Mouse (Mus musculus) adrenal gland, adult 2 months (tissue): ENCODE measurements around the gene Yipf2. TPM values are rescaled to one million over a fixed set of nuclear protein-coding genes. Genes with fewer than 3 reads are reported as not detected.

ENCODE experiments used
- DNase-seq: peaks from one replicate; pipeline ENCODE4 v3.0.0; 2021
- long read RNA-seq: library from polyadenylated mRNA; stranded (forward); transcript quantifications from one replicate; pipeline ENCODE4 v2.0.0, GENCODE M21; 2021
- polyA plus RNA-seq: library from polyadenylated mRNA; depleted of rRNA; stranded (reverse); fragments of >200 nt; gene quantifications from 2 replicates; pipeline ENCODE4 v1.2.3, GENCODE M21; 2012; rRNA removed
- total RNA-seq, 2 experiments: library from RNA; stranded (reverse); gene quantifications; 2 replicates each; pipeline ENCODE4 v1.2.3; 2021

Gene Yipf2
- 10 to 100 TPM; 26.5 to 36.1 TPM for total RNA-seq
- 58.5 and 67.4 TPM in 2 replicates for polyA plus RNA-seq
- long read RNA-seq, transcript Yipf2-202 (10 exons, 1,894 nt), result major isoform, 9 of 47 reads
- long read RNA-seq, transcript Yipf2-201 (8 exons, 2,174 nt), result minor isoform, 5 of 47 reads
- long read RNA-seq, partial matches to known transcripts, result 20 of 47 reads
- long read RNA-seq, other reads (novel, unspliced or antisense), result 10 of 47 reads

DNA sequence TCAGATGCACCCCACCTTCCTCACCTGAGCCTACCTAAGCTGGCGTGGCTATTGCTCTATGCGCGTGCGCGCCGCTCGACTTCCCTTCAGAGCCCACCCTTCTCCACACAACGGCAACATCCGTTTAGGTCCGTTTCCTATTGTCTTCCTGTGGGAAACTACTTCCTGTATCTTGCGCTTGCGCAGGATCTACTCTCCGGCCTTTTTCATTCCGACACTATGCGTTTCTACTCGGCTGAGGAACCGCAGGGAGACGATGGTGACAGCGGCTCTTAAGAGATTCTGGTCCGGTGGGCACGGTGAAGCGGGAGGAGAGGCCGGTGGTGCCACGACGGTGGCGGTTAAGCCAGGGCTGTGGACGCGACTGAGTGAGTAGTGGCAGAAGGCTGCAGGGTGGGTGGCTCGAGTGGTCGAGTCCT lies at the start of gene Yipf2, which contains the start of gene Timm29:
TSS of gene Yipf2 (minus strand) at position 126 of the 419 bp plus-strand sequence.
TSS of gene Timm29 (plus strand) at position 20 of the 419 bp plus-strand sequence.
- DNase-seq, result peak; percentile 92

DNA sequence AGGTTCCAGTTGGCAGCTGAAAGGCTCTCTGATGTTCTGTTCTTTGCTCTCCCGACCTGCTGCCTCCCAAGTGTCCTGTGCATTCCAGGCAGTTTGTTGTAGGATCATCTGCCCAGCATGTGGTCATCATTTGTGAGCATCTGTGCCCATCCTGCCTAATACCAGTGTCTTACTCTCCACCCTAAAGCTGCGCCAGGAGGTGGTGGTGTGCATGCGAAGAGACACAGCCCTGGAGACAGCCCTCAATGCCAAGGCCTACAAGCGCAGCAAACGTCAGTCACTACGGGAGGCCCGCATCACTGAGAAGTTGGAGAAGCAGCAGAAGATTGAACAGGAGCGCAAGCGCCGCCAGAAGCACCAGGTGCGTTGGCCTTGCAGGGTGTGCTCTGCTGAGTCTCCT lies 46.4 kb upstream of the Yipf2 start:
- DNase-seq, result no peak

DNA sequence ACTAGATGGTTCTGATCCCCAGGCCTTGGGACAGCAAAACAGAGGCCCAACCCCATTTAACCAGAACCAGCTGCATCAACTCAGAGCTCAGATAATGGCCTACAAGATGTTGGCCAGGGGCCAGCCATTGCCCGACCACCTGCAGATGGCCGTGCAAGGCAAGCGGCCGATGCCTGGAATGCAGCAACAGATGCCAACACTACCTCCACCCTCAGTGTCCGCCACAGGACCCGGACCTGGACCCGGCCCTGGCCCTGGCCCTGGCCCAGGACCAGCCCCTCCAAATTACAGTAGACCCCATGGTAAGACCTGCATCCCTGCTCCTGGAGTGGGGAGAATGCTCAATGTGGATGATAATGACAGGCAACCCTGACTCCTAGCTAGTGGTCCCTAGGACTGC lies 43.0 kb upstream of the Yipf2 start:
- no peak for DNase-seq

DNA sequence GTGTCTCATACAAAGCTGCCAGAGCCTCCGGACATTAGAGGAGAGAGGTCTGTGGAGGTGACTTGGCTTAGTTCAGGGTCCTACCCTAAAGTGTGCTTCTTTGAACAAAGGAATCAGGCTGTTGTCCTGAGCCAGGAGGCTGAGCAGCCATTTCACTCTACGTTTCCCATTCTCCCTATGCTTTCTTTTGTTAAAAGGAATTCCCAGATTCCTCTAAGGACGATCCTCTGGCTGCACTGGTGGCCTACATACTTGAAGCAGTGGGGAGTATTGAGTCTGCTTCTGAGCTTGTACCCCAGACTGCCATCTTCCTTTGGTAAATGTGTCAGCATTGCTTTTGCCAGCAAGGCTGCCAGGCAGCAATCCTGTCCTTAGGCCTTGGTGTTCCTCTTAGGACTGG lies 40.5 kb upstream of the Yipf2 start:
- no peak for DNase-seq

DNA sequence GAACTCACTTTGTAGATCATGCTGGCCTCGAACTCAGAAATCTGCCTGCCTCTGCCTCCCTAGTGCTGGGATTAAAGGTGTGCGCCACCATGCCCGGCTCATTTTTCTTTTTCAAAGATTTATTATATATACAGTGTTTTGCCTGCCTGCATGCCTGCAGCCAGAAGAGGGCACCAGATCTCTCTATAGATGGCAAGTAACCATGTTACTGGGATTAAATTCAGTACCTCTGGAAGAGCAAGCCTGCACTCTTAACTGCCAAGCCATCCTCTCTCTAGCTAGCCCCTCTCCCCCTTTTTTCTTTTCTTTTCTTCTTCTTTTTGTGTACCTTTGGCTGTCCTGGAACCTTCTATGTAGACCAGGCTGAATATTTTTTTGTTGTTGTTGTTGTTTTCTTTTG lies 38.0 kb upstream of the Yipf2 start:
- DNase-seq, result peak; percentile 55

DNA sequence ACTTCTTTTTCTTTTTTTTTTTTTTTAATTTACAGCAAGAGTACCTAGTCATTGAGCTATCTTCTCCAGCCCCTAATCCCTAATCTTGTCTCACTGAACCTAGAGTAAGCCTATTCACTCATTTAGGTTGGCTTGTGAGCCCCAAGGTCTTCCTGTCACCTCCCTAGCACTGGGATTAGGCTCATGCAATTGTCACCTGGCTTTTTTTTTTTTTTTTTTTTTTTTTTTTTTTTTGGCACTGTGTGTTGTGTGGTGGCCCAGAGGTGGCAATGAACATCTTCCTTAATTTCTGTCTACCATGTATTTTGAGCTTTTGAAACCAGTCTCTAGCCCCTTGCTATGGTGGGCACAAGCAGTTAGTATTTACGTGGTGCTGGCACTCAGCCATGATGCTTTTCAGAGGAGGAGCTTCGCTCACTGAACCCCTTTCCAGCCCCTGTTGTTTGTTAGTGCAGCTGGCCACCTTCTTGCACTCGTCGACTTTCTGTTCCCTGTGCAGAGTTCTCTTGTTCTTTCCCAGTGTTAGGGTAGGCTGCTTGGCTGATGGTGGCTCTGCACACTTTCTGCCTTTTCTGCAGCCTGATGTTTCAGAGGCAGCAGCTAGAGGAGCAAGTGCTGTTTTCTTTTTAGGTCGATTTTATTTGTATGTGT lies 34.6 kb upstream of the Yipf2 start:
- no peak for DNase-seq

DNA sequence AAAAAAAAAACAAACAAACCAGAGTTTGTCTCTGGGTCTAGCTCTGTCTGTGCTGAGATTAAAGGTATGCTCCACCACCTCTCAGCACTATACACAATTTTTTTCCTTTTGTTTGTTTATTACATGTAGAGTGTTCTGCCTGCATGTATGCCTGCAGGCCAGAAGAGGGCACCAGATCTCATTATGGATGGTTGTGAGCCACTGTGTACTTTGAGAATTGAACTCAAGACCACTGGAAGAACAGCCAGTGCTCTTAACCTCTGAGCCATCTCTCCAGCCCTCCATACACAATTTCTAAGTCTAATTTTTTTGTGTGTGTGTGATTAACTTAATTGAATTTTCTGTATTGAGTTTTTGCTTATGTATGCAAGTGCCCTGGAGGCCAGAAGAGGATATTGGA lies 33.9 kb upstream of the Yipf2 start:
- DNase-seq, result no peak

DNA sequence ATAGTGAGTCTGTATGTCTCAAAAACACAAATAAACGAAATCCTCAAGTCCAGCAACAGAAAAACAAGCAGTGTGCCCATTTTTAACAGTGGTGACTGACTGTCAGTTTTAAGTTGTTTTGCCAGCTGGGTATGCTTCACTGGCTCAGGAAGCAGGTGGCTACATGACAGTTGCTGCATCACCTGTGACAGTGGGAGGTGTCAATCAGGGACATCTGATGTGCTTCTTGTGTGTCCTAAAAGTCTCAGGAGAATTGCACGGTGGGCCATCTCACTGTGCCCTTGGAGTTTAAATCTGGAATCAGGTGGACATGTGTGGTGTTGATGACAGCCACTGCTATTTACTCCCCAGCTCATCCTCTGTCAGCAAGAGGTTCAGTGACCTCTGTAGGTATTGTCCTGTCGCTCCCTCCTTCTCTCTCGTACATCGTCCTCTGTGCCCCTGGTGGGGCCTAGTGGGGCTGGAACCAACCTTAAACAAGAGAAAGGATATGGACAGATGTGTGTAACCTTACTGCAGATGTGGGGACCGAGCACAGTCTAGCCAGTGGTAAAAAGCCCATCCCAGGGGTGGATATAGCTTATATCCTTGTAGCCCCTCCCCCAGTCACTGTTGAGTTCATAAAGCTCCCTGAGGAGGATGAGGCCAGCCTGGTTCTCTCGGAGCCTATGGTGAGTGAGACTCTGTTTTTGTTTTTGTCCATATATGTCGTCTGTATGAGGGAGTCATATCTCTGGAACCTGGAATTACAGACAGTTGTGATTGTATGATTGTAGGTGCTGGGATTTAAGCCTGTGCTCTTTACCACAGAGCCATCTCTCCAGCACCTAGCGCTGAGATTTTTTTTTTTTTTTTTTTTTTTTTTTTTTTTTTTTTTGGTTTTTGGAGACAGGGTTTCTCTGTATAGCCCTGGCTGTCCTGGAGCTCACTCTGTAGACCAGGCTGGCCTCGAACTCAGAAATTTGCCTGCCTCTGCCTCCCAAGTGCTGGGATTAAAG lies 33.0 kb upstream of the Yipf2 start:
- DNase-seq, result no peak

DNA sequence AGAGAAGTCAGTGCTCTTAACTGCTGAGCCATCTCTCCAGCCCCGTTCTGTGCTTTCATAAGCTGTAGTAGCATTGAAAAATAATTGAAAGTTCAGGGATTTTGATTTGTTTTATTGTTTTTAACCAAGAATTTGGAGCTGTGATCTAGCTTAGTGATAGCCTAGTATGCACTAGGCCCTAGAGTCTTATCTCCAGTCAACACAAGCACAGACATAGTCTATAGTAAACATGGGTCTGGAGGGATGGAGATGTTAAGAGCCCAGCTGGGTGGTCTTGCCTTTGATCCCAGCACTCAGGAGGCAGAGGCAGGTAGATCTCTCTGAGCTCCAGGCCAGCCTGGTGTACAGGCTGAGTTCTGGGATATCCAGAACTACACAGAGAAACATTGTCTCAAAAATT lies 30.0 kb upstream of the Yipf2 start:
- no peak for DNase-seq

DNA sequence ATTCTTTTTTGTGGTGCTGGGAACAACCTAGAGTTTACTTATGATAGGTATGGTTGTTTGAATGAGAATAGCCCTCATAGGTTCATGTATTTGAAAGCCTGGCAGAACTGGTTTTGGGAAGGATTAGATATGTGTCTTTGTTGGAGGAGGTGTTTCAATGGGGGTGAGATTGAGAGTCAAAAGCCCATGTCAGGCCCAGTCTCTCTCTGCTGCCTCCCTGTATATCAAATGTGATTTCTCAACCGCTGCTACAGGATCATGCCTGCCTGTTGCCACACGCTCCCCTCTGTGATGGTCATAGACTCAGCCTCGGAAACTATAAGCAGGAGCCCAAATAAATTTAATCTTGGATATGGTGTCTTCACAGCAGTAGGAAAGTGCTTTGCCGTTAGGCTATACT lies 27.6 kb upstream of the Yipf2 start:
- no peak for DNase-seq

DNA sequence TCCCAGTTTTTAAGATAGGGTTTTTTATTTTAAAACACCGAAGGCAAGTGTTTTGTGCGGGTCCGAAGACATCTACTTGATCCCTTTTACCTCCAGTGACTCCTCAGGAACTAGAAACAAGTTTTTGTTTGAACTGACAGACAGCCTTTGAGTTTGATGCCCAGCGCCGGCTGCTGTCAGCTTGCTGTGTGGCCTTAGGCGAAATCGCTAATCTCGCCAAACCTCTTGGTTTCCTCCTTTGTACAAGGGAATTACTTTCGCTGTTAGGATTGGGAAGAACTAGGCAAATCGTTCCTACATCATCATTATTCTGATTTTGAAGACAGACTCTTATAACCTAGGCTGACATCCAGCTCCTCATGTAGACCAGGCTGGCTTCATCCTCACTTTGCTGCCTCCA lies 24.4 kb upstream of the Yipf2 start:
- no peak for DNase-seq

DNA sequence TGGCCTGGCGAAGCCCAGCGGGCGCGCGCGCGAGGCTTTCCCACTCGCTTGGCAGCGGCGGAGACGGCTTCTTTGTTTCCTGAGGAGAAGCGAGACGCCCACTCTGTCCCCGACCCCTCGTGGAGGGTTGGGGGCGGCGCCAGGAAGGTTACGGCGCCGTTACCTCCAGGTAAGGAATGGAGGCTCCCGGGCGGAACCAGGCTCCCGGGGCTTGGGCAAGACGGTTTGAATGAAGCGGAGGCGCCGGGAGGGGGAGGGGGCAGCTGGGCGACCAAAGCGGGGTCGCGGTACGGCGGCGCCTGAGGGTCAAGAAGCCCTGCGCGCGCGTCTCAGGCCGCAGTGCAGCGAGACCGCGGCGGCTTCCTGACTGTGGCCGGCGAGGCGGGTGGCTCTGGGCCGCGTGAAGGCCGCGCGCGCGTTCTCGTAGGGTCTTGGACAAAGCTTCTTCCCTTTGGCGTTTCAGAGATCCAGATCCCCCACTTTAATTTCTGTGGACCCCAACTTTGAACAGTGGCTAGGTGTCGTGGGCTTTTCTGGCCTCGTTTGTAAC lies 23.7 kb upstream of the Yipf2 start:
- peak; percentile 93 for DNase-seq

DNA sequence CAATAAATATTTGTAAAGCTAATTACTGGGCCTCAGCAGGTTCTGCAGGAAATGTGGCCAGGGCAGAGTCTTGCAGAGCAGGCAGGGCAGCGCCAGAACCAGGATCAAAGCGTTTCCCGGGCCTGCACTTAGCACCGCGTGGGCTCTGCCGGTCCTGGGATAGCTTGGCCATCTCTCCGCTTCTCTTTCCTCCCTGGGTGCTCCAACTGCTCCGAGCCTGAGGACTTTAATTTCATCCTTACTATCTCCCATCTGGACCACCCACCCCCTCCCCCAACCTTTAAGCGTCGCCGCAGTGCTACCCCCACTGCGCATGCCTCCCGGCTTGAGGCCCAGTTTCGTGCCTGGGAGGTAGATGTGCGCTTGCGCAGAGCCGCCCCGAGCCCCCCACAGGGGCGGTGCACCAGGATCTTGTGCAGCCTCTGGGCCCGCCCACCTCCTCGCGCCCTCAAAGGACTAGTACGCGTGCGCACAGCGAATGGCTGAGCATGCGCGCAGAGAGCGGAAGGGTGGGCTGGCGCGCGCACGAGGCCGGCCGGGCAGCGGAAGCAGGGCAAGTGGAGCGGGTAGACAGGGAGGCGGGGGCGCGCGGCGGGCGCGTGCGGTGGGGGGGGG lies 23.1 kb upstream of the Yipf2 start, which contains the start of gene Smarca4:
TSS of gene Smarca4 (plus strand) at position 553 of the 615 bp plus-strand sequence.
- DNase-seq, result peak; percentile 100

DNA sequence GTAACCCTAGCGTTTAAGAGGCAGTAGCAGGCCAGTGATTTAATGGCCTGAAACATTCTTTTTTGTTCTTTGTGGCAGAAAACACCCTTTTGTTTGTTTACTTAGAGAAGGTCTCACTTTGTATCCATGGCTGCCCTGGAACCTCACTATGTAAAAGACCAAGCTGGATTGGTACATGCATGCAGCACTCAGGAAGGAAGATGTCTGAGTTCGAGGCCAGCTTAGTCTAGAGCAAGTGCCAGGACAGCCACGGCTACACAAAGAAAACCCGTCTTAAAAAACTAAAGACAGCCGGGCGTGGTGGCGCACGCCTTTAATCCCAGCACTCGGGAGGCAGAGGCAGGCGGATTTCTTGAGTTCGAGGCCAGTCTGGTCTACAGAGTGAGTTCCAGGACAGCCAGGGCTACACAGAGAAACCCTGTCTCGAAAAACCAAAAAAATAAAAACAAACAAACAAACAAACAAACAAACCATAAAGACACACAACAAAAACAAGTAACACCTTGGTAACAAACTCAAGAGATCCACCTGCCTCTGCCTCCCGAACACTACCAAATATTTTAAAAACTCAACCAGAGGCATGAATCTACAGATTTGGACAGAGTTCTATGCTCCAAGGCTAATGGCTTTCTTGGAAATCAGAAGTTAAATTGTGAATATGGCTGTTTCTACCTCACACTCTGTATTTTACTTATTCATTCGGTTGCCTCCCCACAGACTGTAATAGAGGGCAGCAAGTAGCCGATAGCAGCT lies 22.4 kb upstream of the Yipf2 start:
- no peak for DNase-seq

DNA sequence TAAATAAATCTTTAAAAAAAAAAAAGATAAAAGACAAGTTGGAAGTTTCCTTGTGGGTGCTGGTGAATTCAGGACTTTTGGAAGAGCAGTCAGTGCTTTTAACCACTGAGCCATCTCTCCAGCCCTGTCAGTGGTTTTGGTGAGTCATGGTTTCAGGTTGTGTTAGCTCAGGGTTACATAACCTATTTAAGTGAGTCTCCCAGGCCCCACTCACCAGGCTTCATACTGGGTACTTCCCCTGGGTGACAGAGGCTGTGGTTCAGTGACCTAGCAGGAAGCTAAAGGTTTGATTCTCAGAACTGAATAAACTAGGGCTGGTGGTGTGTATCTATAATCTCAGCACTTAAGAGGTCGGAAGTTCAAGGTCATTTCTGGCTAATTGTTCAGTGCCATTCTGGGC lies 17.2 kb upstream of the Yipf2 start:
- DNase-seq, result peak; percentile 72

DNA sequence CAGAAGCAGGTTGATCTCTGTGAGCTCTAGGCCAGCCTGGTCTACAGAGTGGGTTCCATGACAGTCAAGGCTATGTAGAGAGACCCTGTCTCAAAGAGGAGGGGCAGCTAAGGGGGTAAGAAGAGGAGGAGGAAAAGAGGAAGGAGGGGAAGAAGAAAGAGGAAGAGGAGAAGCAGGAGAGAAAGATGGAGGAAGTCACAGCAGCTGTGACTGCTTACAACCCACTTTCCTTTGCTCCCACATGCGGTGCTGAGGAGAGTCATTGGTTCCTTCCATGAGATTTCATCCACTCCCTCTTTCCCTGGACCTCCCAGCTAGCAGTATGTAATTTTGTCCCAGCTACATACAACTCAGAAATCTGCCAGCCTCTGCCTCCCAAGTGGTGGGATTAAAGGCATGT lies 14.0 kb upstream of the Yipf2 start:
- DNase-seq, result no peak

DNA sequence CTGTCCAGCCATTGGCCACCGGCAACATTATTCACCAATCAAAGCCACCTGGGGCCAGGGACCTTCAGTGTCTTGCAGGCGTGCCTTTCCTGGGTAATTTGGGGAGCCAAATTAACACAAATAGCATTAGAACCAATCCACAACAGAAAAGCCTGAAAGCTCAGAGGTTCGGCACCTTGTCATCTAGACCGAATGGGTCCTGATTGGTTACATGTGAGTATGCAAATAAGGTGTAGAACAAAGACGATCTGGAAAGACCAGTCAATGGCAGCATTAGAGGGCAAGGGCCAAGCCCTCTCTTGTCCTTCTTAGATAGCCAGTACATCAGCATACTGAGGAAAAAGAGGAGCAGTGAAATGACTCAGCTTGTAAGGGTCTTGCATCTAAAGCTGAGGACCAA lies 13.2 kb upstream of the Yipf2 start:
- DNase-seq, result no peak

DNA sequence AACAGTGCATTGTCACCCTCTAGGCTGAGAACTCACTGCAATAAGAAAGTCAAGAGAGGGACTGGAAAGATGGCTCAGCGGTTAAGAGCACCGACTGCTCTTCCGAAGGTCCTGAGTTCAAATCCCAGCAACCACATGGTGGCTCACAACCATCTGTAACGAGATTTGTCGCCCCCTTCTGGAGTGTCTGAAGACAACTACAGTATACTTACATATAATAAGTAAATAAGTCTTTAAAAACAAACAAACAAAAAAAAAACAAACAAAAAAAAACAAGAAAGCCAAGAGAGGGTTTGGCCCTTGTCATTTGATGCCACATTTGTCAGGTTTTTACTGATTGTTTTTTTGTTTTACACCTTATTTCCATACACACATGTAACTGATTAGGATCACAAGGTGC lies 11.5 kb upstream of the Yipf2 start:
- DNase-seq, result no peak

DNA sequence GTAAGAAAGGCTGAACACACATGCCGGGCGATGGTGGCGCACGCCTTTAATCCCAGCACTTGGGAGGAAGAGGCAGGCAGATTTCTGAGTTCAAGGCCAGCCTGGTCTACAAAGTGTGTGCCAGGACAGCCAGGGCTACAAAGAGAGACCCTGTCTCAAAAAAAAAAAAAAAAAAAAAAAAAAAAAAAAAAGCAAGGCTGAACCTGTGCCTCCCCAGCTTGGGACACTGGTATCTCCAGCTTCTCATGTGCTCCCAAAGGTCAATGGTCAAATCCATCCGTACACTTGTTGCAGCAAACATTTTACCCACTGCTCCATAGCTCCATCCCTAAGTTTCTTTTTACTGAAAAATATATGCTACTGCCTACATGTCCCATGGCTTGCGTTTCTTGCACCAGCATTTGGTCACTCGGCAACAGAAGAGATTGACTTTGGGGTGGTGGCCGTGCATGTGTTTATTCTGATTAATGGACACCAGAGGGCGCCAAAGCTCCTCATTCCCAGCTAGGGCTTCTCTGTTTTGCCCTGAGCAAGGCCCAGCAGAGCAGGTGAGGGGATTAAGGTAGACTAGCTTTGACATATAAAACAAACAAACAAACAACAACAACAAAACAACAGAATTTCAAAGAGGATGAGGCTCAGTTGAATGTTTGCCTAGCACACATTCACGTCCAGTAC lies 9.2 kb upstream of the Yipf2 start:
- peak; percentile 69 for DNase-seq

DNA sequence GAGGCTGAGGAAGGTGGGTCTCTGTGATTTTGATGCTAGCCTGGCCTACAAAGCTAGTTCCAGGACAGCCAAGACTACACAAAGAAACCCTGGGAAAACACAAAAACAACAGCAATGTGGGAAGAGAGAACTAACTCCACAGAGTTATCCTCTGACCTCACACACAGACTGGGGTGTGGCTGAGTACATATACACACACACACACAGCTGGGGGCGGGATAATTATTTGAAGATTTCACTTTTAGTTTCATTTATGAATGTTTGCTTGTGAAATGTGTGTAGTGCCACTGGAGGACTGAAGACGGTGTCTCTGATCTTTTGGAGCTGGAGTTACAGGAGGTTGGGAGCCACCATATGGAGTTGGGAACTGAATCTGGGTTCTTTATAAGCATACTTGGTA lies 8.4 kb upstream of the Yipf2 start:
- no peak for DNase-seq

DNA sequence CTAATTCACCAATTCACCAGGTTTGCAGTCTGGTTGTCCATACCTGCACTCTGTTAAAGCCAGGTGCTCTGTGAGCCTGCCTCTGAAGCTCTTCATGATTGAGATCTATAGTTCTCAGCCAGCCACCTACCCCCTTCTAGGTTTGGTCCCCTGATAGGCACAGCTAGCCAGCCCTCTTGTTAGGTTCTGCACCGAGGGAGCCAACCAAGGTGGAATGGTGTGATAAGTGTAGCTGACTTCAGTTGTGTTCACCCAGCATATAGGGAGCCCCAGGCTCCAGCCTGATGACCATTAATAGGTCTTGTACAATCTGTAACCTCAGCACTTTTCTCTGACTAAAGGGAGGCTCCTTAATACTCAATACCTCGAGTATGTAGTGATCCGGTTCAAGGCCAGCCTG lies 7.6 kb upstream of the Yipf2 start:
- no peak for DNase-seq
